9 mouse cellular contexts compared by ENCODE assay signal in the genomic region with DNA sequence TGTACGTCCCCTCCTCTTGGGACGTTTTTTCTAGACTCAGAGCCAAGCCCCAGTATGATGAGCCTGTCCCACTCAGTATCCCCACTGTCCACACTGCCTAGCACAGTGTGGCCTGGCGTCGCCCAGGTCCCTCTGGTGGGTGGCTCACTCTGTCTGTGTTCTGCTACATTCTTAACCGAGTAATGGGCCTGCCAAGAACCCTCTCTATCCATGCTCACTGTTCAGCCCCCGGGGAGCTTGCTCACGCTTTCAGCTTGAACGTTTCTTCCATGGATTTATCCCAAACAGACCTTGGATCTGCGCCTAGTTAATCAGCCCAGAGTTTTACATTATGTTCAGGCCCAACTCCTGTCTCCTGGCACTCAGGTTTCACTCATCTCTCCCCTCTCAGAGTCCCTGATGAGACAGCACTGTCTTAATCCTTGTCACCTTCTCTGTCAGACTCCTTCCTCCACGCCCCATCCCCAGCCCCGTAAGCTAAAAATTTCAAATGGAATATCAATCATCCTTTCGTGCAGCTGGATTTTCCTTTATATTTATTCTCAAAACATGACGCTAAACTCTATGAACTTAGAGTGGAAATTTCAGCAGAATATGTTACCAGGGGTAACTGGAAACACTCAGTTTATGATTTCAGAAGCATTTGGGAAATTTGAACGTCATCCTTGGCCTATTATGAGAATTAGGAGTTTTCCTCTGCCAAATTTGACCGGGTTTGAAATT.
A peak's percentile ranks its signal among the peaks of the same experiment; 100 is the strongest.
DNase-seq lines count a peak whose midpoint lies in the region; ATAC-seq lines count a peak whose summit lies in the region.
"Had no signal": no experiment of that assay in that cellular context is flagged by ENCODE, and none has a peak within 500 bp of the region (broad histone marks: within the 10 kb centered on the region; RNA-seq: fewer than 3 reads in every experiment).

No protein-coding gene starts in this region.

- H3K9me3 ChIP-seq in heart, embryonic 12.5 days (replicated peaks) = no peaks in the 10 kb centered on the region
- no peaks in the 10 kb centered on the region for H3K9me3 ChIP-seq in forebrain, embryonic 15.5 days
- H3K9me3 ChIP-seq in hindbrain, embryonic 16.5 days (ENCODE audit: control insufficient read depth, low read length) = no peaks in the 10 kb centered on the region
- H3K9me3 ChIP-seq in stomach, embryonic 15.5 days = no peaks in the 10 kb centered on the region

- H3K4me3 ChIP-seq in heart, embryonic 12.5 days = no peak overlapping the region
- H3K4me3 ChIP-seq in forebrain, embryonic 15.5 days = no peak overlapping the region
- H3K4me3 ChIP-seq in hindbrain, embryonic 16.5 days (ENCODE audit: low read length) = no peak overlapping the region
- no peak overlapping the region for H3K4me3 ChIP-seq in stomach, embryonic 15.5 days (replicated peaks)

- H3K27ac ChIP-seq in heart, embryonic 12.5 days (ENCODE audit: poor library complexity, severe bottlenecking) = no peak overlapping the region
- H3K27ac ChIP-seq in forebrain, embryonic 15.5 days (replicated peaks) = peak overlapping the region; percentile 98
- H3K27ac ChIP-seq in hindbrain, embryonic 16.5 days (ENCODE audit: low read depth, low read length) = peak overlapping the region; percentile 91
- H3K27ac ChIP-seq in stomach, embryonic 15.5 days = peak overlapping the region; percentile 87

- H3K36me3 ChIP-seq in heart, embryonic 12.5 days = 0 out of 2 replicates have a peak, but pooled peaks cover 3% of the 10 kb centered on the region
- peaks cover 8% of the 10 kb centered on the region; the same call in 1 of the 2 replicates for H3K36me3 ChIP-seq in forebrain, embryonic 15.5 days
- H3K36me3 ChIP-seq in hindbrain, embryonic 16.5 days (ENCODE audit: control insufficient read depth, insufficient read depth, low read length) = no peaks in the 10 kb centered on the region
- H3K36me3 ChIP-seq in stomach, embryonic 15.5 days = no peaks in the 10 kb centered on the region

- no peak overlapping the region for H3K4me2 ChIP-seq in heart, embryonic 12.5 days
- H3K4me2 ChIP-seq in forebrain, embryonic 15.5 days (replicated peaks) = no peak overlapping the region
- no peak overlapping the region for H3K4me2 ChIP-seq in hindbrain, embryonic 16.5 days (ENCODE audit: low read length)
- H3K4me2 ChIP-seq in stomach, embryonic 15.5 days = no peak overlapping the region

- no peak overlapping the region for H3K9ac ChIP-seq in heart, embryonic 12.5 days
- peak overlapping the region; percentile 35 for H3K9ac ChIP-seq in forebrain, embryonic 15.5 days (replicated peaks)
- H3K9ac ChIP-seq in hindbrain, embryonic 16.5 days (ENCODE audit: low read depth, low read length) = peak overlapping the region; percentile 53
- no peak overlapping the region for H3K9ac ChIP-seq in stomach, embryonic 15.5 days

- H3K4me1 ChIP-seq in heart, embryonic 12.5 days (replicated peaks) = peaks cover 39% of the 10 kb centered on the region
- H3K4me1 ChIP-seq in forebrain, embryonic 15.5 days = peaks cover 64% of the 10 kb centered on the region
- H3K4me1 ChIP-seq in hindbrain, embryonic 16.5 days (ENCODE audit: control insufficient read depth, insufficient read depth, low read depth, low read length) = peaks cover 46% of the 10 kb centered on the region
- peaks cover 36% of the 10 kb centered on the region for H3K4me1 ChIP-seq in stomach, embryonic 15.5 days

- ATAC-seq in heart, embryonic 12.5 days (ENCODE audit: insufficient number of reproducible peaks, low FRiP score) = no peak
- ATAC-seq in forebrain, embryonic 15.5 days (replicated peaks) = peak; percentile 47
- peak; percentile 51 for ATAC-seq in hindbrain, embryonic 16.5 days
- no peak for ATAC-seq in stomach, embryonic 15.5 days (ENCODE audit: insufficient read depth, low FRiP score, low read depth)

- WGBS in heart, embryonic 12.5 days = 75% methylated on average over 15 of the region's 15 CpGs
- WGBS in forebrain, embryonic 15.5 days = 44% methylated on average over 15 of the region's 15 CpGs
- 41% methylated on average over 15 of the region's 15 CpGs for WGBS in hindbrain, embryonic 16.5 days
- 47% methylated on average over 15 of the region's 15 CpGs for WGBS in stomach, embryonic 15.5 days

- DNase-seq in heart, adult 8-10 months (ENCODE audit: low spot score) = peak; percentile 60
- DNase-seq in brain, adult 2 months (ENCODE audit: low read depth, low spot score) = peak; percentile 66
- DNase-seq in natural killer cell, adult 2 months (ENCODE audit: low spot score in 2 of 2) = no peak
- DNase-seq in thymus, adult 18-20 months = no peak

- H3K27me3 ChIP-seq in heart, embryonic 12.5 days (replicated peaks) = no peaks in the 10 kb centered on the region
- no peaks in the 10 kb centered on the region for H3K27me3 ChIP-seq in forebrain, embryonic 15.5 days
- no peaks in the 10 kb centered on the region for H3K27me3 ChIP-seq in hindbrain, embryonic 16.5 days (replicated peaks; ENCODE audit: control insufficient read depth, insufficient read depth, low read length)
- H3K27me3 ChIP-seq in stomach, embryonic 15.5 days (replicated peaks) = no peaks in the 10 kb centered on the region
- H3K27me3 ChIP-seq: CH12.LX had no signal

Comparison
In these comparisons a context has a peak if more than half of its experiments do, and no peak if none do; other contexts are left out.
1. DNase-seq: peak in heart, adult 8-10 months (single experiment) and brain, adult 2 months (single experiment); none in natural killer cell, adult 2 months (0 of 2) and thymus, adult 18-20 months (0 of 2).
2. ATAC-seq: peak in forebrain, embryonic 15.5 days (single experiment) and hindbrain, embryonic 16.5 days (single experiment); none in heart, embryonic 12.5 days (single experiment) and stomach, embryonic 15.5 days (single experiment).
3. H3K9ac ChIP-seq: peak in forebrain, embryonic 15.5 days (single experiment) and hindbrain, embryonic 16.5 days (single experiment); none in heart, embryonic 12.5 days (single experiment) and stomach, embryonic 15.5 days (single experiment).